Mouse (Mus musculus) adrenal gland, postnatal 0 days (tissue): ENCODE measurements around the gene Vmn1r103. TPM values are rescaled to one million over a fixed set of nuclear protein-coding genes. Genes with fewer than 3 reads are reported as not detected.

Experiments
- polyA plus RNA-seq: library from polyadenylated mRNA; unstranded; fragments of >200 nt; fragmentation: Nextera tagmentation; extraction: Ambion mirVana; gene quantifications from 2 replicates; pipeline ENCODE4 v1.2.1, GENCODE M21; 2015

Vmn1r103 gene
- not detected in 2 replicates for polyA plus RNA-seq

GRCm38 (mm10) chr7:20510434-20510833, at the start of gene Vmn1r103:
Vmn1r103 (minus strand) TSS chr7:20510534.

GRCm38 (mm10) chr7:20545657-20546056, 35.3 kb upstream of the Vmn1r103 start, which contains the start of gene Gm5726:
Gm5726 (minus strand) TSS chr7:20545757.

GRCm38 (mm10) chr7:20533537-20533936, 23.2 kb upstream of the Vmn1r103 start, which contains the start of gene Vmn1r104:
Vmn1r104 (plus strand) TSS chr7:20533837.

GRCm38 (mm10) chr7:20474825-20475224, 35.5 kb downstream of the Vmn1r103 start, which contains the start of gene Gm10670:
Gm10670 (minus strand) TSS chr7:20474925.

Other genes with a start within 250 kb of the Vmn1r103 start
- gene Gm5890, start 247.7 kb downstream of the Vmn1r103 start, polyA plus RNA-seq, result not detected in 2 replicates
- not detected in 2 replicates for gene Gm4133, start 176.5 kb downstream of the Vmn1r103 start, polyA plus RNA-seq
- gene Gm5728, start 135.1 kb downstream of the Vmn1r103 start, polyA plus RNA-seq, result not detected in 2 replicates
- not detected in 2 replicates for gene Vmn1r100, start 92.6 kb downstream of the Vmn1r103 start, polyA plus RNA-seq
- gene Vmn1r101, start 67.9 kb downstream of the Vmn1r103 start, polyA plus RNA-seq, result not detected in 2 replicates
- gene Gm10670, start 35.6 kb downstream of the Vmn1r103 start, polyA plus RNA-seq, result not detected in 2 replicates
- not detected in 2 replicates for gene Vmn1r104, start 23.3 kb upstream of the Vmn1r103 start, polyA plus RNA-seq
- gene Gm5726, start 35.2 kb upstream of the Vmn1r103 start, polyA plus RNA-seq, result not detected in 2 replicates
- gene Gm4141, start 65.7 kb upstream of the Vmn1r103 start, polyA plus RNA-seq, result not detected in 2 replicates
- 0.16 TPM in 1 of 2 replicates, not detected in the other for gene Gm4513, start 88.5 kb upstream of the Vmn1r103 start, polyA plus RNA-seq
- gene Vmn1r107, start 158.4 kb upstream of the Vmn1r103 start, polyA plus RNA-seq, result not detected in 2 replicates
- not detected in 2 replicates for gene Vmn1r111, start 192.7 kb upstream of the Vmn1r103 start, polyA plus RNA-seq
- not detected in 2 replicates for gene Gm10668, start 220.1 kb upstream of the Vmn1r103 start, polyA plus RNA-seq